Mouse (Mus musculus) urinary bladder, postnatal 36 days (tissue): ENCODE data around the gene Nat8f7.
"Not testable (repeated sequence)": the region's sequence is repeated elsewhere in the genome, so short reads cannot be mapped to it uniquely, and the experiment has no call there.

Experiments
- DNase-seq, 2 experiments: peaks; one replicate each; pipeline ENCODE4 v3.0.0; 2022; ENCODE audit warnings: low spot score in 2 of 2, mixed read lengths in 1 of 2

Nat8f7 gene

GRCm38 (mm10) chr6:85713105-85713504 is at the start of gene Nat8f7:
TSS of gene Nat8f7 (minus strand) at chr6:85713205.
- peak in 1 of 2 experiments; percentile 2 for DNase-seq

- not testable (repeated sequence) for DNase-seq
Measured at GRCm38 (mm10) chr6:85762678-85763077, 49.7 kb upstream of the Nat8f7 start.

GRCm38 (mm10) chr6:85755705-85756249 is 42.8 kb upstream of the Nat8f7 start:
- peak in 1 of 2 experiments; percentile 21 for DNase-seq

- not testable (repeated sequence) for DNase-seq
Measured at GRCm38 (mm10) chr6:85709607-85710006, 3.4 kb downstream of the Nat8f7 start.

- not testable (repeated sequence) for DNase-seq
Measured at GRCm38 (mm10) chr6:85709206-85709605, 3.8 kb downstream of the Nat8f7 start.

- DNase-seq: peak; percentile 33 to 74
Measured at GRCm38 (mm10) chr6:85701943-85702342, 11.1 kb downstream of the Nat8f7 start.
